Mouse (Mus musculus): ENCODE data around the gene Cxcr4.

DNA sequence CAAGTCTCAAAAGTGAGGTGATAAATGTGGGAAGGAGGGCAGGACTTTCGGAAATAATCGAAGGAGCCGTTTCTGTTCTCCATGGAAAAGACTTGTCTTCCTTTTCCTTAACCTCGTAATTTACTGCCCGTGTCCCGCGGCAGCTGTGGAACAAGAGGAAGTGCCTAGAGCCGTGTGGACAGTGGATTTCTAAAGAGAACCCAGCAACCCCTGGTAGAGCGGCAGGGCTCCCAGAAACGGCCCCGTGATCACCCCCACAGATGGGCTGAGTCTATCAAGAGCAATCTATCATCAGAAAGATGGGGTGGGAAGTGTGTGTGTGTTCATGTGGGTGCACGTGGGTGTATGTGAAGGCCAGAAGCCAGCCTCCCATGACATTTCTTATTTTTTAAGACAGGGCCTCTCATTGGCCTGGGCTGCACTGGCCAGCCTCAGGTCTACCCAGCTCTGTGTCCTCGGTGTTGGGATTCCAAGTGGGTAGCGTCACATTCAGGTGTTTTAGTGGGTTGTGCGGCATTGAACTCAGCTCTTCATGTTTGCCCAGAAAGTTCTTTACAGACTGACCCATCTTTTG lies 5.2 kb upstream of the Cxcr4 start:
- TF ChIP-seq CTCF (IDR thresholded peaks at IDR 0.05; ENCODE audit: low read depth) (no peak), EP300 (IDR thresholded peaks at IDR 0.05; ENCODE audit: low read depth) (no peak)

Measured in heart, postnatal 0 days (tissue).